Mouse (Mus musculus) liver, postnatal 0 days (tissue): ENCODE data around the gene Cyth1.

Experiments used
- CTCF ChIP-seq: sonication (generic); IDR thresholded peaks from 2 replicates; pipeline ENCODE4 v1.5.1; 2016; ENCODE audit warnings: antibody characterized with exemption, low read depth
- EP300 ChIP-seq: IDR thresholded peaks from 2 replicates; pipeline ENCODE4 v1.6.1; 2016; ENCODE audit warnings: antibody characterized with exemption, low read depth, mild to moderate bottlenecking

GRCm38 (mm10) chr11:118133133-118133751 is 115.2 kb downstream of the Cyth1 start:
- no peak for TF ChIP-seq CTCF
- no peak for TF ChIP-seq EP300
